Mouse (Mus musculus) embryonic fibroblast, embryonic 13.5 days (primary cell): ENCODE measurements around the gene Naaa.

ENCODE experiments used
- CTCF ChIP-seq: IDR thresholded peaks from 2 replicates; pipeline ENCODE4 v1.5.1; 2011; ENCODE audit warnings: mild to moderate bottlenecking, control low read depth, low read length, moderate library complexity, borderline replicate concordance; ENCODE audit not compliant: insufficient read depth
- POLR2A ChIP-seq: IDR thresholded peaks from 2 replicates; pipeline ENCODE4 v1.6.1; 2011; ENCODE audit warnings: low read depth, mild to moderate bottlenecking, control low read depth, low read length, moderate library complexity

DNA sequence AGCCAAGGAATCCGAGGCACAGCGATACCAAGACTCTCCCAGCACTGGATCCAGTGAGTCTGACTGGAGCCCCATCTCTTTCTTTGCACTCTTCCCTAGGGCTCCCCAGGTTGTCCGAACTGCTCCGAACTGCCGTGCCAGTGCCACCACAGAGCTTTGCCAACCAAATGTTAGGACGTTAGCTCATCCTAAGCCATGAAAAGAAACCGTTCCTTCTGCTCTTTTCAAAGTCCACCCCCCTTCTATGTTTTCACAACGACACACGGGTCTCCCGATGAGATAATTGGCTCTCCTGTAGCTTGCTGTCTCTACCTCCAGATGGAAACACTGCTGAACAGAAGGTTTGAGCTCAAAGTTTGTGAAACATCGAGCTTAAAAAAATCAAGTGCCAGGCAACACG is 37.2 kb downstream of the Naaa start:
- no peak for TF ChIP-seq CTCF
- no peak for TF ChIP-seq POLR2A
